Mouse (Mus musculus) forebrain, embryonic 11.5 days (tissue): ENCODE data around the gene Taf9b. TPM values are rescaled to one million over a fixed set of nuclear protein-coding genes. Genes with fewer than 3 reads are reported as not detected.

Experiments
- ATAC-seq: fragments of 200-750 bp; cut with Nextera tagmentation; replicated peaks from 2 replicates; pipeline ENCODE4 v1.8.0; 2017; ENCODE audit warnings: moderate TSS enrichment; ENCODE audit not compliant: low FRiP score
- DNase-seq: peaks from one replicate; pipeline ENCODE4 v3.0.0-alpha.2; 2017; ENCODE audit warnings: low spot score
- H3K27ac ChIP-seq: fragments of 300-500 bp; sonication (generic); 2 replicates; pipeline ENCODE4 v1.5.1; 2014; ENCODE audit warnings: low read depth, low read length
- H3K27me3 ChIP-seq: fragments of 300-500 bp; sonication (generic); 2 replicates; pipeline ENCODE4 v1.6.1; 2014; ENCODE audit warnings: mild to moderate bottlenecking, low read length, mixed read lengths; ENCODE audit not compliant: control insufficient read depth, insufficient read depth
- H3K36me3 ChIP-seq: fragments of 300-500 bp; sonication (generic); 2 replicates; pipeline ENCODE4 v1.6.1; 2014; ENCODE audit warnings: mild to moderate bottlenecking, low read length, moderate library complexity, mixed read lengths; ENCODE audit not compliant: control insufficient read depth, insufficient read depth
- H3K4me1 ChIP-seq: fragments of 300-500 bp; sonication (generic); replicated peaks from 2 replicates; pipeline ENCODE4 v1.6.1; 2014; ENCODE audit warnings: low read length, mixed read lengths; ENCODE audit not compliant: control insufficient read depth, insufficient read depth
- H3K4me2 ChIP-seq: fragments of 300-500 bp; sonication (generic); 2 replicates; pipeline ENCODE4 v1.6.1; 2014; ENCODE audit warnings: low read depth, mild to moderate bottlenecking, low read length, moderate library complexity, mixed read lengths; ENCODE audit not compliant: severe bottlenecking
- H3K4me3 ChIP-seq: fragments of 300-500 bp; sonication (generic); 2 replicates; pipeline ENCODE4 v1.5.1; 2014; ENCODE audit warnings: low read depth, low read length
- H3K9ac ChIP-seq: fragments of 300-500 bp; sonication (generic); 2 replicates; pipeline ENCODE4 v1.6.1; 2014; ENCODE audit warnings: low read length
- H3K9me3 ChIP-seq: fragments of 300-500 bp; sonication (generic); 2 replicates; pipeline ENCODE4 v1.6.1; 2016; ENCODE audit warnings: low read length, mixed read lengths; ENCODE audit not compliant: control insufficient read depth
- WGBS: fragments of 180-500 bp; shearing (Covaris S2); extraction: QIAGEN DNeasy Blood & Tissue Kit; methylation state at CpG from one replicate; pipeline ENCODE4 v1.1.7; 2014; 5-methylcytosine and 5-hydroxymethylcytosine counted together
- polyA plus RNA-seq: library from polyadenylated mRNA; unstranded; fragments of >200 nt; fragmentation: Nextera tagmentation; extraction: Ambion mirVana; gene quantifications from 2 replicates; pipeline ENCODE4 v1.2.1, GENCODE M21; 2014

Taf9b gene
- polyA plus RNA-seq, 1 experiment from 2014 or later: 13.6 TPM

- no peak overlapping the region for H3K27ac ChIP-seq
- H3K4me2 ChIP-seq: peak overlapping the region; percentile 55; the same call in 1 of the 2 replicates
- peak overlapping the region; percentile 30; the same call in 1 of the 2 replicates for H3K9ac ChIP-seq
- no peak for ATAC-seq
- WGBS: 68% methylated on average over 5 of the region's 5 CpGs
- peaks cover 3% of the 10 kb centered on the region; the same call in 1 of the 2 replicates for H3K4me1 ChIP-seq
- no peak for DNase-seq
- H3K9me3 ChIP-seq: no peaks in the 10 kb centered on the region
- H3K4me3 ChIP-seq: peak overlapping the region; percentile 53
- no peaks in the 10 kb centered on the region for H3K36me3 ChIP-seq
- no peaks in the 10 kb centered on the region for H3K27me3 ChIP-seq
Observed at GRCm38 (mm10) chrX:106189356-106189755, 31.6 kb downstream of the Taf9b start.

DNA sequence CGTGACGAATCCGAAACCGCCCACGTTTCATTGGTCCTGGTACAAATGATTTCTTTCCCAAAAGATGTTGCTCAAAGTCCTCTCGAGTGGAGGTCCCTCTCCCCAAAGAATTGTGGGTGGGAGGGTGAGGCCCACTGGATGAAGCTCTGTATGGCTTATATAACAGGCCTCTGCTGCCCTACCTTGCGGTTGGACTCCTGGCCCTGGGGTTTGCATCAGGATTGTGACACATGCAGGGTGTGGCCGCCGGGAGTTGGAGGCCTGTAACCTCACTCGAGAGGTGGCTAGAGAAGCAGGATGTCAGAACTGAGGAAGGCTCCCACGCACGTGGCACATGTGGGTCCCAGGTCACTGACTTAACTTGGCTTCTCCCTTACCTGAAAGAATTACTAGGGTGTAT lies 33.2 kb downstream of the Taf9b start:
- DNase-seq (no peak), ATAC-seq (no peak)
- H3K4me2 ChIP-seq: peak overlapping the region; percentile 55
- no peaks in the 10 kb centered on the region for H3K9me3 ChIP-seq
- H3K27me3 ChIP-seq: no peaks in the 10 kb centered on the region
- H3K4me1 ChIP-seq: peaks cover 3% of the 10 kb centered on the region; the same call in 1 of the 2 replicates
- peak overlapping the region; percentile 53 for H3K4me3 ChIP-seq
- peak overlapping the region; percentile 66 for H3K9ac ChIP-seq
- H3K36me3 ChIP-seq: no peaks in the 10 kb centered on the region
- WGBS: 17% methylated on average over 12 of the region's 12 CpGs
- H3K27ac ChIP-seq: peak overlapping the region; percentile 58; the same call in 1 of the 2 replicates

- Histone ChIP-seq H3K36me3 (no peaks in the 10 kb centered on the region), H3K9ac (peak within 1 kb of the TSS; percentile 66), H3K27me3 (no peaks in the 10 kb centered on the region), H3K4me2 (peak within 1 kb of the TSS; percentile 55), H3K4me1 (peaks cover 3% of the 10 kb centered on the region; the same call in 1 of the 2 replicates), H3K9me3 (no peaks in the 10 kb centered on the region), H3K27ac (peak within 1 kb of the TSS; percentile 80), H3K4me3 (peak within 1 kb of the TSS; percentile 53)
- WGBS: 20% methylated on average over 46 of the region's 55 CpGs
- peak; percentile 96 for ATAC-seq
- DNase-seq: peak; percentile 94
Observed at GRCm38 (mm10) chrX:106186713-106187649, 34.0 kb downstream of the Taf9b start, which contains the start of gene Pgk1. Pgk1 (plus strand) TSS chrX:106187100.

GRCm38 (mm10) chrX:106185706-106186105 lies 35.3 kb downstream of the Taf9b start:
- Histone ChIP-seq H3K9ac (no peak overlapping the region; the same call in 1 of the 2 replicates), H3K4me1 (peaks cover 3% of the 10 kb centered on the region; the same call in 1 of the 2 replicates), H3K27me3 (no peaks in the 10 kb centered on the region), H3K9me3 (no peaks in the 10 kb centered on the region), H3K27ac (peak overlapping the region; percentile 80), H3K4me3 (no peak overlapping the region), H3K36me3 (no peaks in the 10 kb centered on the region), H3K4me2 (peak overlapping the region; percentile 31; the same call in 1 of the 2 replicates)
- peak; percentile 38 for ATAC-seq
- WGBS: 13% methylated on average over 5 of the region's 5 CpGs
- peak; percentile 55 for DNase-seq

- ATAC-seq (no peak), DNase-seq (no peak)
- Histone ChIP-seq H3K4me2 (no peak overlapping the region), H3K27me3 (no peaks in the 10 kb centered on the region), H3K27ac (no peak overlapping the region), H3K4me3 (no peak overlapping the region), H3K9ac (no peak overlapping the region), H3K4me1 (peaks cover 3% of the 10 kb centered on the region; the same call in 1 of the 2 replicates), H3K9me3 (no peaks in the 10 kb centered on the region), H3K36me3 (no peaks in the 10 kb centered on the region)
- 20% methylated on average over 4 of the region's 4 CpGs for WGBS
Observed at GRCm38 (mm10) chrX:106184279-106184678, 36.7 kb downstream of the Taf9b start.

DNA sequence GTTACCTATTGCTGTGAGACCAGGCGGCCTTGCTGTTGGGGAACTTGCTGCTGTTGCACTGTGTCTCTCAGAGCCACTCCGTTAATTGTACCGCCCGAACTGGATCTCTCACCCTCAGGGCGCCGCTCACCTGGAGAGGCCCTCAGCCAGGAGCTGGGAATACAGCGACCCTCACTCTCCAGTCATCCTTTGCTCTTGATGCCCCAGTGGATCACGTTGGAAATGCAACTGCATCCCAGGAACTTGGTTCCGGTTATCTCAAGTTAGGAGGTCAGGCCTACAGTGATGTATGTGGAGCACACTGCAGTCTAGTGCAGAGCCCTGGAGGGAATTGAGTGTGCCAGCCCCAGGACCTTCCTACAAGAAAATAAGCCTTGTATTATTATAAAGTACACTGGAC lies 44.6 kb downstream of the Taf9b start:
- Histone ChIP-seq H3K27me3 (no peaks in the 10 kb centered on the region), H3K36me3 (no peaks in the 10 kb centered on the region), H3K9me3 (no peaks in the 10 kb centered on the region), H3K4me2 (no peak overlapping the region), H3K9ac (no peak overlapping the region), H3K4me1 (no peaks in the 10 kb centered on the region), H3K27ac (no peak overlapping the region), H3K4me3 (no peak overlapping the region)
- ATAC-seq: no peak
- DNase-seq: no peak
- 62% methylated on average over 9 of the region's 9 CpGs for WGBS

- Histone ChIP-seq H3K36me3 (no peaks in the 10 kb centered on the region), H3K27ac (no peak overlapping the region), H3K27me3 (no peaks in the 10 kb centered on the region), H3K9ac (no peak overlapping the region), H3K4me2 (peak overlapping the region; percentile 24), H3K4me1 (no peaks in the 10 kb centered on the region), H3K4me3 (peak overlapping the region; percentile 6; the same call in 1 of the 2 replicates), H3K9me3 (no peaks in the 10 kb centered on the region)
- DNase-seq: no peak
- 62% methylated on average over 5 of the region's 6 CpGs for WGBS
- peak; percentile 44 for ATAC-seq
Observed at GRCm38 (mm10) chrX:106171853-106172154, 49.2 kb downstream of the Taf9b start.

- H3K27ac ChIP-seq: no peak overlapping the region
- no peaks in the 10 kb centered on the region for H3K4me1 ChIP-seq
- peak; percentile 89 for ATAC-seq
- peak; percentile 83 for DNase-seq
- 0 out of 2 replicates have a peak overlapping the region, but pooled peaks have one; percentile 1 for H3K9ac ChIP-seq
- H3K9me3 ChIP-seq: no peaks in the 10 kb centered on the region
- WGBS: 28% methylated on average over 18 of the region's 18 CpGs
- peak overlapping the region; percentile 24 for H3K4me2 ChIP-seq
- H3K27me3 ChIP-seq: no peaks in the 10 kb centered on the region
- H3K4me3 ChIP-seq: peak overlapping the region; percentile 6; the same call in 1 of the 2 replicates
- H3K36me3 ChIP-seq: no peaks in the 10 kb centered on the region
Observed at GRCm38 (mm10) chrX:106171106-106171852, 49.7 kb downstream of the Taf9b start.
